Mouse (Mus musculus) hindbrain, embryonic 11.5 days (tissue): ENCODE measurements at regions not wholly inside any gene's neighbourhood (a gene's known extent, or its start where the extent isn't known, plus 50 kb on each side); places are given as distances from the start of the nearest gene placed in this dataset.

ENCODE experiments used
- ATAC-seq: fragments of 200-750 bp; cut with Nextera tagmentation; 2 replicates; pipeline ENCODE4 v1.8.0; 2017; ENCODE audit warnings: mild to moderate bottlenecking, moderate TSS enrichment, moderate library complexity; ENCODE audit not compliant: low FRiP score
- DNase-seq: peaks from one replicate; pipeline ENCODE4 v3.0.0-alpha.2; 2015; ENCODE audit warnings: low spot score
- H3K27ac ChIP-seq: fragments of 300-500 bp; sonication (generic); 2 replicates; pipeline ENCODE4 v1.5.1; 2014; ENCODE audit warnings: mild to moderate bottlenecking, low read depth, low read length
- H3K27me3 ChIP-seq: fragments of 300-500 bp; sonication (generic); 2 replicates; pipeline ENCODE4 v1.6.1; 2014; ENCODE audit warnings: mild to moderate bottlenecking, low read length, moderate library complexity, mixed read lengths; ENCODE audit not compliant: control insufficient read depth, insufficient read depth
- H3K36me3 ChIP-seq: fragments of 300-500 bp; sonication (generic); 2 replicates; pipeline ENCODE4 v1.6.1; 2014; ENCODE audit warnings: mild to moderate bottlenecking, low read length, moderate library complexity, mixed read lengths; ENCODE audit not compliant: control insufficient read depth, insufficient read depth
- H3K4me1 ChIP-seq: fragments of 300-500 bp; sonication (generic); replicated peaks from 2 replicates; pipeline ENCODE4 v1.6.1; 2014; ENCODE audit warnings: low read length, mixed read lengths; ENCODE audit not compliant: control insufficient read depth, insufficient read depth
- H3K4me2 ChIP-seq: fragments of 300-500 bp; sonication (generic); replicated peaks from 2 replicates; pipeline ENCODE4 v1.6.1; 2014; ENCODE audit warnings: mild to moderate bottlenecking, low read depth, low read length
- H3K4me3 ChIP-seq: fragments of 300-500 bp; sonication (generic); 2 replicates; pipeline ENCODE4 v1.5.1; 2014; ENCODE audit warnings: low read depth, low read length
- H3K9ac ChIP-seq: fragments of 300-500 bp; sonication (generic); 2 replicates; pipeline ENCODE4 v1.6.1; 2014; ENCODE audit warnings: low read depth, low read length
- H3K9me3 ChIP-seq: fragments of 300-500 bp; sonication (generic); 2 replicates; pipeline ENCODE4 v1.6.1; 2016; ENCODE audit warnings: low read length; ENCODE audit not compliant: control insufficient read depth
- WGBS: fragments of 180-500 bp; shearing (Covaris S2); extraction: QIAGEN DNeasy Blood & Tissue Kit; methylation state at CpG from one replicate; pipeline ENCODE4 v1.1.7; 2014; 5-methylcytosine and 5-hydroxymethylcytosine counted together

- H3K9me3 ChIP-seq = no peaks in the 10 kb centered on the region
- H3K9ac ChIP-seq = no peak overlapping the region
- H3K27ac ChIP-seq = no peak overlapping the region
- H3K4me3 ChIP-seq = no peak overlapping the region
- H3K36me3 ChIP-seq = no peaks in the 10 kb centered on the region
- DNase-seq = no peak
- no peaks in the 10 kb centered on the region for H3K27me3 ChIP-seq
- no peak overlapping the region for H3K4me2 ChIP-seq
- WGBS = 85% methylated on average over 6 of the region's 6 CpGs
- no peaks in the 10 kb centered on the region for H3K4me1 ChIP-seq
- no peak for ATAC-seq
Measured at GRCm38 (mm10) chr7:77824261-77824959, 913.4 kb downstream of the Ntrk3 start.

- peak; percentile 53 for DNase-seq
- Histone ChIP-seq H3K4me2 (no peak overlapping the region), H3K9ac (no peak overlapping the region), H3K9me3 (no peaks in the 10 kb centered on the region), H3K27ac (no peak overlapping the region), H3K36me3 (no peaks in the 10 kb centered on the region), H3K4me3 (no peak overlapping the region), H3K27me3 (no peaks in the 10 kb centered on the region), H3K4me1 (no peaks in the 10 kb centered on the region)
- ATAC-seq = peak; percentile 95
- WGBS = 3% methylated on average over 2 of the region's 2 CpGs
Measured at GRCm38 (mm10) chr7:77812052-77812903, 925.5 kb downstream of the Ntrk3 start.

- H3K4me1 ChIP-seq = no peaks in the 10 kb centered on the region
- H3K4me2 ChIP-seq = no peak overlapping the region
- H3K9me3 ChIP-seq = no peaks in the 10 kb centered on the region
- no peaks in the 10 kb centered on the region for H3K27me3 ChIP-seq
- WGBS = 80% methylated on average over 2 of the region's 2 CpGs
- no peak for ATAC-seq
- DNase-seq = no peak
- H3K4me3 ChIP-seq = no peak overlapping the region
- no peak overlapping the region for H3K9ac ChIP-seq
- H3K36me3 ChIP-seq = no peaks in the 10 kb centered on the region
- H3K27ac ChIP-seq = no peak overlapping the region
Measured at GRCm38 (mm10) chr7:77786801-77787200, 951.0 kb downstream of the Ntrk3 start.

GRCm38 (mm10) chr7:77771711-77772449 lies 965.9 kb downstream of the Ntrk3 start:
- H3K4me3 ChIP-seq = no peak overlapping the region
- WGBS = 57% methylated on average over 11 of the region's 11 CpGs
- no peaks in the 10 kb centered on the region for H3K9me3 ChIP-seq
- H3K9ac ChIP-seq = no peak overlapping the region
- peak; percentile 83 for ATAC-seq
- H3K27ac ChIP-seq = no peak overlapping the region
- H3K4me1 ChIP-seq = no peaks in the 10 kb centered on the region
- DNase-seq = peak; percentile 55
- no peak overlapping the region for H3K4me2 ChIP-seq
- H3K27me3 ChIP-seq = no peaks in the 10 kb centered on the region
- no peaks in the 10 kb centered on the region for H3K36me3 ChIP-seq

DNA sequence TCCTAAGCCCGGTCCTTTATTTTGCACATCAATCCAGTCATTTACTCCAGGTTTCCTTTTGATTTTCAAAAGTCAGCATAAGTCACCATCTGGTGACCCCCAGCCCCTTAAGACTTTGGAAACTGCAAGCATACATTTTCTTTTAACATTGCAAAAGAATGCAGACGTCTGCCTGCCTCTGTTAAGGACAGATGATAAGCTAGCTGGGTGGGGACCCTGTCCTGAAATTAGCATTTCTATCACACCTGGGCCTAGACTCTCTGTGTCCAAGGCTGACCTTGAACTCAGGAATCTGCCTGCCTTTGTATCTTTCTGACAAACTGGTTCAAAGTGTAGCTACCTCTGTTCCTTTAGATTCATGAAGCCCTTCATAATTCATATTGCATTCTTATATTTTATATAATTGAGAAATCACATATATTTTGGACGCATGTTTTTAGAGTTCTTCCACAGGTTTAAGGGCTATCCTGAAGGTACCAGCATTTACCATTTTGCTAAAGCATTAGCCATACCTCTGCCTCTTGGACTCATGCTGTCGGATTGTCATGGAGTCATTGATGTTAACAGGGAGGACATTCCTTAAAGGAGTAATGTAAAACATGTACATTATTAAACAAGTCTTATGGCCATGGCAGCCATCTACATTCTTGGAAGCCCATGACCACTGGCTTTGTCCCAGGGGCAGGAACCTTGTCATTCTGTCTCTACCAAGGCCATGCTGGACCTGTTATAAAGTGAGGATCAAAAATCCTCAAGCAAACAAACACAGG lies 998.6 kb downstream of the Ntrk3 start:
- Histone ChIP-seq H3K27me3 (no peaks in the 10 kb centered on the region), H3K9ac (no peak overlapping the region), H3K4me1 (no peaks in the 10 kb centered on the region), H3K27ac (no peak overlapping the region), H3K9me3 (no peaks in the 10 kb centered on the region), H3K4me2 (no peak overlapping the region), H3K36me3 (no peaks in the 10 kb centered on the region), H3K4me3 (no peak overlapping the region)
- WGBS = 73% methylated on average over 4 of the region's 4 CpGs
- no peak for ATAC-seq
- no peak for DNase-seq
